Mouse (Mus musculus) MEL (cell line): Measurements from ENCODE around the gene Creb3l2.

ENCODE experiments used
- CTCF ChIP-seq, 3 experiments: IDR thresholded peaks in 2 of 3; conservative IDR thresholded peaks in 1 of 3; 2 replicates each; pipeline ENCODE4 v1.5.1; 2011 to 2012; ENCODE audit warnings: low read length in 3 of 3, low read depth in 2 of 3, mild to moderate bottlenecking in 2 of 3, improper control_type of control experiment in 1 of 3, inconsistent platforms in 1 of 3, mixed read lengths in 1 of 3, moderate library complexity in 1 of 3; ENCODE audit not compliant: control insufficient read depth in 1 of 3, insufficient read depth in 1 of 3, poor library complexity in 1 of 3, severe bottlenecking in 1 of 3
- EP300 ChIP-seq, 2 experiments: IDR thresholded peaks; 2 replicates each; pipeline ENCODE4 v1.6.1; 2011; ENCODE audit warnings: improper control_type of control experiment in 2 of 2, low read length in 2 of 2, low read depth in 1 of 2, mild to moderate bottlenecking in 1 of 2
- JUND ChIP-seq: IDR thresholded peaks from 2 replicates; pipeline ENCODE4 v1.6.1; 2011; ENCODE audit warnings: low read depth, mild to moderate bottlenecking, improper control_type of control experiment, low read length
- MAZ ChIP-seq: IDR thresholded peaks from 2 replicates; pipeline ENCODE4 v1.6.1; 2012; ENCODE audit warnings: low read depth, mild to moderate bottlenecking, inconsistent platforms, low read length, improper control_type of control experiment
- MXI1 ChIP-seq: IDR thresholded peaks from 2 replicates; pipeline ENCODE4 v1.6.1; 2011; ENCODE audit warnings: mild to moderate bottlenecking, low read depth, low read length, improper control_type of control experiment
- POLR2A ChIP-seq, 2 experiments: IDR thresholded peaks; 2 replicates each; pipeline ENCODE4 v1.6.1; 2011 to 2012; ENCODE audit warnings: low read length in 2 of 2, mild to moderate bottlenecking in 2 of 2, control low read depth in 1 of 2, improper control_type of control experiment in 1 of 2, low read depth in 1 of 2, moderate library complexity in 1 of 2; ENCODE audit not compliant: control insufficient read depth in 1 of 2, insufficient read depth in 1 of 2, poor library complexity in 1 of 2
- SMC3 ChIP-seq: IDR thresholded peaks from 2 replicates; pipeline ENCODE4 v1.6.1; 2011; ENCODE audit warnings: low read depth, low read length, improper control_type of control experiment
- TAL1 ChIP-seq: IDR thresholded peaks from 2 replicates; pipeline ENCODE4 v1.6.1; 2012; ENCODE audit warnings: mild to moderate bottlenecking, inconsistent platforms, low read length, moderate library complexity, mixed read lengths
- TBP ChIP-seq: IDR thresholded peaks from 2 replicates; pipeline ENCODE4 v1.8.0; 2011; ENCODE audit warnings: low read depth, low read length, improper control_type of control experiment
- ZC3H11A ChIP-seq: IDR thresholded peaks from 2 replicates; pipeline ENCODE4 v1.6.1; 2012; ENCODE audit warnings: low read depth, mild to moderate bottlenecking, inconsistent platforms, low read length, improper control_type of control experiment

- TF ChIP-seq POLR2A (IDR thresholded peaks at IDR 0.05; ENCODE audit: control insufficient read depth in 1 of 2, insufficient read depth in 1 of 2, low read depth in 1 of 2, low read length in 2 of 2, poor library complexity in 1 of 2): no peak
- no peak for TF ChIP-seq TBP
- TF ChIP-seq EP300 (IDR thresholded peaks at IDR 0.05; ENCODE audit: low read depth in 1 of 2, low read length in 2 of 2): no peak
- no peak for TF ChIP-seq CTCF (IDR thresholded peaks at IDR 0.05 in 2 of 3, conservative IDR thresholded peaks at IDR 0.05 in 1 of 3; ENCODE audit: control insufficient read depth in 1 of 3, insufficient read depth in 1 of 3, low read depth in 2 of 3, low read length in 3 of 3, poor library complexity in 1 of 3, severe bottlenecking in 1 of 3)
- TF ChIP-seq JUND: no peak
- no peak for TF ChIP-seq TAL1
- TF ChIP-seq SMC3: no peak
- no peak for TF ChIP-seq ZC3H11A
- TF ChIP-seq MXI1: no peak
- no peak for TF ChIP-seq MAZ
Observed at GRCm38 (mm10) chr6:37426615-37427014, 15.3 kb downstream of the Creb3l2 start.
